Mouse (Mus musculus) hindbrain, embryonic 16.5 days (tissue): ENCODE data around the gene Ubd. TPM values are rescaled to one million over a fixed set of nuclear protein-coding genes. Genes with fewer than 3 reads are reported as not detected.

Source experiments
- polyA plus RNA-seq: library from polyadenylated mRNA; unstranded; fragments of >200 nt; fragmentation: Nextera tagmentation; extraction: Ambion mirVana; gene quantifications from 2 replicates; pipeline ENCODE4 v1.2.1, GENCODE M21; 2015

Ubd gene
- polyA plus RNA-seq, 1 experiment from 2014 or later: not detected

Other genes starting within 250 kb of the Ubd start
- 156 and 165 TPM in 2 replicates for gene Ppp1r11, start 242.2 kb upstream of the Ubd start, polyA plus RNA-seq
- gene Znrd1, start 235.3 kb upstream of the Ubd start, polyA plus RNA-seq: 48.8 and 51.7 TPM in 2 replicates
- gene Znrd1as, start 235.3 kb upstream of the Ubd start, polyA plus RNA-seq: 4.5 and 5.6 TPM in 2 replicates
- gene 2410137M14Rik, start 212.7 kb upstream of the Ubd start, polyA plus RNA-seq: 0.36 and 0.50 TPM in 2 replicates
- 2.4 and 2.6 TPM in 2 replicates for gene H2-M5, start 204.4 kb upstream of the Ubd start, polyA plus RNA-seq
- 206 and 224 TPM in 2 replicates for gene Zfp57, start 192.7 kb upstream of the Ubd start, polyA plus RNA-seq
- gene Mog, start 170.5 kb upstream of the Ubd start, polyA plus RNA-seq: 1.6 and 1.9 TPM in 2 replicates
- gene Gabbr1, start 147.9 kb upstream of the Ubd start, polyA plus RNA-seq: 82.9 and 85.5 TPM in 2 replicates
- 0.09 TPM in 1 of 2 replicates, not detected in the other for gene Olfr90, start 105.4 kb upstream of the Ubd start, polyA plus RNA-seq
- gene Olfr91, start 95.6 kb upstream of the Ubd start, polyA plus RNA-seq: not detected in 2 replicates
- gene Olfr92, start 73.8 kb upstream of the Ubd start, polyA plus RNA-seq: not detected in 2 replicates
- not detected in 2 replicates for gene Olfr93, start 32.4 kb upstream of the Ubd start, polyA plus RNA-seq
- 0.20 TPM in 1 of 2 replicates, not detected in the other for gene Olfr94, start 7.1 kb downstream of the Ubd start, polyA plus RNA-seq
- gene Olfr95, start 19.2 kb downstream of the Ubd start, polyA plus RNA-seq: not detected in 2 replicates
- not detected in 2 replicates for gene Olfr96, start 26.3 kb downstream of the Ubd start, polyA plus RNA-seq
- gene Olfr97, start 43.4 kb downstream of the Ubd start, polyA plus RNA-seq: not detected in 2 replicates
- not detected in 2 replicates for gene Olfr98, start 69.9 kb downstream of the Ubd start, polyA plus RNA-seq
- gene H2-M3, start 76.3 kb downstream of the Ubd start, polyA plus RNA-seq: 1.5 and 1.6 TPM in 2 replicates
- not detected in 2 replicates for gene Olfr99, start 89.6 kb downstream of the Ubd start, polyA plus RNA-seq
- not detected in 2 replicates for gene Olfr101, start 110.4 kb downstream of the Ubd start, polyA plus RNA-seq
- not detected in 2 replicates for gene Olfr102, start 123.2 kb downstream of the Ubd start, polyA plus RNA-seq
- not detected in 2 replicates for gene Olfr103, start 145.8 kb downstream of the Ubd start, polyA plus RNA-seq
- gene Olfr104-ps, start 165.7 kb downstream of the Ubd start, polyA plus RNA-seq: not detected in 2 replicates
- gene Olfr105-ps, start 185.1 kb downstream of the Ubd start, polyA plus RNA-seq: not detected in 2 replicates
- gene Olfr106-ps, start 196.5 kb downstream of the Ubd start, polyA plus RNA-seq: not detected in 2 replicates
- gene Olfr107, start 205.3 kb downstream of the Ubd start, polyA plus RNA-seq: not detected in 2 replicates